Mouse (Mus musculus): ENCODE results near the gene Cryba4. TPM values are rescaled to one million over a fixed set of nuclear protein-coding genes. Genes with fewer than 3 reads are reported as not detected.

Gene Cryba4
- total and polyA plus RNA-seq, 3 experiments: 0.39 to 0.77 TPM; not detected in 1

- no peak for TF ChIP-seq ETS1 (IDR thresholded peaks at IDR 0.05; ENCODE audit: low read depth, low read length)
- Histone ChIP-seq H3K9ac (ENCODE audit: control insufficient read depth, low read depth, low read length, poor library complexity, severe bottlenecking) (no peak overlapping the region), H3K36me3 (ENCODE audit: control insufficient read depth in 1 of 2, insufficient read depth in 2 of 2, low read length in 2 of 2) (peaks cover 0 to 25% of the 10 kb centered on the region in 2 experiments; a peak in 2 of 4 replicates), H3K4me3 (ENCODE audit: control insufficient read depth in 1 of 2, insufficient read depth in 1 of 2, low read depth in 2 of 2, low read length in 2 of 2) (no peak overlapping the region), H3K27ac (ENCODE audit: control insufficient read depth, low read depth, low read length) (no peak overlapping the region), H3K79me2 (ENCODE audit: control insufficient read depth, insufficient read depth, low read length, poor library complexity) (peaks cover 43% of the 10 kb centered on the region; the same call in 1 of the 2 replicates), H3K27me3 (ENCODE audit: control insufficient read depth in 1 of 2, insufficient read depth in 2 of 2, low read length in 2 of 2) (no peaks in the 10 kb centered on the region), H3K4me1 (ENCODE audit: control insufficient read depth in 1 of 2, insufficient read depth in 2 of 2, low read length in 2 of 2) (peaks cover 23 to 42% of the 10 kb centered on the region in 2 experiments), H3K9me3 (replicated peaks; ENCODE audit: insufficient read depth, low read length) (no peaks in the 10 kb centered on the region)
- no peak for DNase-seq (ENCODE audit: low read depth, low spot score)
These were observed 46.1 kb upstream of the Cryba4 start for GRCm38 (mm10) chr5:112298226-112298988.

DNA sequence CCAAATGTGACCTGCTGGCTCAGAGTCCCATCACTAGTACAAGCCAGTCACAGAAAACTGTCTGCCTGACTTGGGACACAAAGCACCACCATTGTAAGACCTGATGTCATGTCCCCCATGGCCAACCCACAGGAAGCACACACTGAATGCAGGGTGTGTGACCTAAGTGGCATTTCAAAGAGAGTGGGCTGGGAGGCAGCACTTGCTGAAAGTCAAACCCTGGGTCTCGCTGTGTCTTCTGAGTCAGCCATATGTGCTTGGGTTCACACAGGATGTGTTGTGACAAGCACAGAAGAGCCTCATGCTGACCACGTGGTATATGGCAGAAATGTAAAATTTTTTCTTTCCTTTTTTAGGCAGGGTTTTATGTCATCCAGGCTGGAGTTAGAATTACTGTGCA lies 44.9 kb upstream of the Cryba4 start:
- TF ChIP-seq ETS1 (IDR thresholded peaks at IDR 0.05; ENCODE audit: low read depth, low read length) (no peak), NELFE (IDR thresholded peaks at IDR 0.05; ENCODE audit: low read depth, low read length) (no peak), CTCF (IDR thresholded peaks at IDR 0.05 in 2 of 3, conservative IDR thresholded peaks at IDR 0.05 in 1 of 3; ENCODE audit: control insufficient read depth in 1 of 3, insufficient read depth in 1 of 3, low read depth in 2 of 3, low read length in 3 of 3, poor library complexity in 1 of 3, severe bottlenecking in 1 of 3) (no peak), MAX (IDR thresholded peaks at IDR 0.05; ENCODE audit: low read length) (no peak), RCOR1 (IDR thresholded peaks at IDR 0.05; ENCODE audit: low read depth, low read length) (no peak), E2F4 (IDR thresholded peaks at IDR 0.05; ENCODE audit: borderline replicate concordance, low read depth, low read length) (no peak), MYC (IDR thresholded peaks at IDR 0.05; ENCODE audit: low read depth, low read length) (no peak), MAFK (IDR thresholded peaks at IDR 0.05; ENCODE audit: borderline replicate concordance, low read depth, low read length) (no peak), POLR2AphosphoS5 (IDR thresholded peaks at IDR 0.05; ENCODE audit: borderline replicate concordance, low read depth, low read length) (no peak), POLR2A (IDR thresholded peaks at IDR 0.05; ENCODE audit: control insufficient read depth in 1 of 2, insufficient read depth in 1 of 2, low read depth in 1 of 2, low read length in 2 of 2, poor library complexity in 1 of 2) (no peak), UBTF (IDR thresholded peaks at IDR 0.05; ENCODE audit: borderline replicate concordance, insufficient read depth, low read depth, low read length) (no peak), ZNF384 (IDR thresholded peaks at IDR 0.05; ENCODE audit: low read depth, low read length) (no peak), MYB (IDR thresholded peaks at IDR 0.05; ENCODE audit: low read depth, low read length) (no peak), ZKSCAN1 (IDR thresholded peaks at IDR 0.05; ENCODE audit: low read depth, low read length) (no peak), GATA1 (IDR thresholded peaks at IDR 0.05; ENCODE audit: low read depth, low read length) (no peak), CHD1 (IDR thresholded peaks at IDR 0.05; ENCODE audit: low read depth, low read length) (no peak), EP300 (IDR thresholded peaks at IDR 0.05; ENCODE audit: low read depth in 1 of 2, low read length in 2 of 2) (no peak), CHD2 (IDR thresholded peaks at IDR 0.05; ENCODE audit: low read length) (no peak)
- Histone ChIP-seq H3K4me1 (ENCODE audit: control insufficient read depth in 1 of 2, insufficient read depth in 2 of 2, low read length in 2 of 2) (peaks cover 23 to 42% of the 10 kb centered on the region in 2 experiments), H3K27ac (ENCODE audit: control insufficient read depth, low read depth, low read length) (peak overlapping the region; percentile 56), H3K4me3 (ENCODE audit: control insufficient read depth in 1 of 2, insufficient read depth in 1 of 2, low read depth in 2 of 2, low read length in 2 of 2) (no peak overlapping the region), H3K79me2 (ENCODE audit: control insufficient read depth, insufficient read depth, low read length, poor library complexity) (peaks cover 47% of the 10 kb centered on the region; the same call in 1 of the 2 replicates), H3K36me3 (ENCODE audit: control insufficient read depth in 1 of 2, insufficient read depth in 2 of 2, low read length in 2 of 2) (peaks cover 0 to 25% of the 10 kb centered on the region in 2 experiments; a peak in 2 of 4 replicates), H3K9ac (ENCODE audit: control insufficient read depth, low read depth, low read length, poor library complexity, severe bottlenecking) (no peak overlapping the region; the same call in 1 of the 2 replicates), H3K9me3 (replicated peaks; ENCODE audit: insufficient read depth, low read length) (no peaks in the 10 kb centered on the region), H3K27me3 (ENCODE audit: control insufficient read depth in 1 of 2, insufficient read depth in 2 of 2, low read length in 2 of 2) (no peaks in the 10 kb centered on the region)
- no peak for DNase-seq (ENCODE audit: low read depth, low spot score)
